Mouse (Mus musculus): ENCODE measurements around the gene Lrrc30.

- TF ChIP-seq MAFK (IDR thresholded peaks at IDR 0.05; ENCODE audit: insufficient read depth, low read depth, low read length) (no peak), CHD2 (IDR thresholded peaks at IDR 0.05; ENCODE audit: low read depth, low read length) (no peak), ZNF384 (IDR thresholded peaks at IDR 0.05; ENCODE audit: low read depth, low read length) (no peak), ZC3H11A (IDR thresholded peaks at IDR 0.05; ENCODE audit: borderline replicate concordance, low read depth, low read length) (no peak), HCFC1 (IDR thresholded peaks at IDR 0.05; ENCODE audit: borderline replicate concordance, insufficient read depth, low read length) (no peak)
These were observed 2.8 kb downstream of the Lrrc30 start for GRCm38 (mm10) chr17:67629746-67630145.

Measured in ES-E14 (cell line).